Mouse (Mus musculus) neural tube, embryonic 12.5 days (tissue): ENCODE measurements around the gene Tacr2. TPM values are rescaled to one million over a fixed set of nuclear protein-coding genes. Genes with fewer than 3 reads are reported as not detected.

ENCODE experiments used
- ATAC-seq: fragments of 200-750 bp; cut with Nextera tagmentation; 2 replicates; pipeline ENCODE4 v1.8.0; 2017; ENCODE audit warnings: low read depth, mild to moderate bottlenecking, moderate TSS enrichment, moderate library complexity; ENCODE audit not compliant: low FRiP score
- H3K27ac ChIP-seq: fragments of 300-500 bp; sonication (generic); 2 replicates; pipeline ENCODE4 v1.5.1; 2016
- H3K27me3 ChIP-seq: fragments of 300-500 bp; sonication (generic); replicated peaks from 2 replicates; pipeline ENCODE4 v1.6.1; 2016; ENCODE audit warnings: mild to moderate bottlenecking
- H3K36me3 ChIP-seq: fragments of 300-500 bp; sonication (generic); 2 replicates; pipeline ENCODE4 v1.6.1; 2016; ENCODE audit warnings: mild to moderate bottlenecking
- H3K4me1 ChIP-seq: fragments of 300-500 bp; sonication (generic); 2 replicates; pipeline ENCODE4 v1.6.1; 2016
- H3K4me2 ChIP-seq: fragments of 300-500 bp; sonication (generic); replicated peaks from 2 replicates; pipeline ENCODE4 v1.6.1; 2016; ENCODE audit warnings: mild to moderate bottlenecking
- H3K4me3 ChIP-seq: fragments of 300-500 bp; sonication (generic); 2 replicates; pipeline ENCODE4 v1.5.1; 2016
- H3K9ac ChIP-seq: fragments of 300-500 bp; sonication (generic); 2 replicates; pipeline ENCODE4 v1.6.1; 2016; ENCODE audit warnings: mild to moderate bottlenecking
- H3K9me3 ChIP-seq: fragments of 300-500 bp; sonication (generic); 2 replicates; pipeline ENCODE4 v1.6.1; 2016; ENCODE audit warnings: mild to moderate bottlenecking
- WGBS: fragments of 180-500 bp; shearing (Covaris S2); methylation state at CpG from one replicate; pipeline ENCODE4 v1.1.7; 2016; 5-methylcytosine and 5-hydroxymethylcytosine counted together
- polyA plus RNA-seq: library from polyadenylated mRNA; unstranded; fragments of >200 nt; fragmentation: Nextera tagmentation; extraction: Ambion mirVana; gene quantifications from 2 replicates; pipeline ENCODE4 v1.2.1, GENCODE M21; 2016

Tacr2 gene
- polyA plus RNA-seq, 1 experiment from 2014 or later = not detected

DNA sequence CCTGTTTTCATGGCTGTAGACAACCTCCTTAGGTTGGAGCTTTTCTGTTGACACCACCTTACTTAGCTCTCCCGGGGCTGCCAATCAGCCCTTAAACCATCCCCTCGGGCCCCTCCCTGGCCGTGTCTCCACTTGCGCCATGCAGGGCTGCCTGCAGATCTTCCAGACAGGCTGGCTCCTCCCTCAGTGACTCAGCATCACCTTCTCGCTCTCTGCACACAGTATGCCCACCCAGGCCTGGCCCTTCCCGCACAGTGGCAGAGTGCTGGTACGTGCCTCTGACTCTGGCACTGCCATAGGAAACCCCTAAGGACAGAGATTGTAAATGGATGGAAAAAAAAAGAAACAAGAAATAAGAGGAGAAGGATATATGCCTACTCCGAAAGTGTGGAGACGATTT lies 30.5 kb downstream of the Tacr2 start:
- Histone ChIP-seq H3K9ac (no peak overlapping the region), H3K27me3 (no peaks in the 10 kb centered on the region), H3K4me3 (no peak overlapping the region), H3K27ac (no peak overlapping the region), H3K4me1 (no peaks in the 10 kb centered on the region), H3K4me2 (no peak overlapping the region), H3K9me3 (no peaks in the 10 kb centered on the region), H3K36me3 (peaks cover 51% of the 10 kb centered on the region)
- no peak for ATAC-seq
- 61% methylated on average over 9 of the region's 9 CpGs for WGBS

DNA sequence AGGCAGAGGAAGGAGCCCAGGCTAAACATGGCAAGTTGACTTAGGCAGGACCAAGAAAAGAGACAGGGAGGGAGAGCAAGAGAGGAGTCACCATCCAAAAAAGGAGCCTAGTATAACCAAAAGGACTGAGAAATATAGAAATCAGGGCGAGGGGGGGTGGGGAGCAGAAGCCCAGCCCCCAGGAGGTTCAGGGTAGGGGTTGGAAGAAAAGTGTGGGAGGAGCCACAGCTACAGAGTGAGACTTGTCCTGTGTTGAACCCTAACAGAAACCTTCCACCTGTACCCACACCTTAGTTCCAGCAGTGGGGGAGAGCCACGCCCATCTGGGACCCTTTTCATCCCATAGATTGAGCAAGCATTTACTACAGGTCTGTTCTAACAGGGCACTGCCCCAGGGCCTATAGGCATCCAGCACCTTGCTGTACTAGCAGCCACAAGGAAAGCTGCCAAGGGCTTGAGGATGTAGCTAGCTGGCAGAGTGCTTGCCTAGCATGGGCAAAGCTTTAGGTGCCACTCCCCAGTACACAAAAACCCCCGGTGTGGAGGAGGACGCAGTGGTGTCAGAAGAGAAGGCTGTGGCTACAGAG lies 31.1 kb downstream of the Tacr2 start:
- no peak overlapping the region for H3K4me2 ChIP-seq
- whole genome bisulfite sequencing = 74% methylated on average over 4 of the region's 4 CpGs
- H3K27me3 ChIP-seq = no peaks in the 10 kb centered on the region
- H3K36me3 ChIP-seq = peaks cover 51% of the 10 kb centered on the region
- no peak overlapping the region for H3K27ac ChIP-seq
- no peak for ATAC-seq
- H3K4me1 ChIP-seq = no peaks in the 10 kb centered on the region
- no peak overlapping the region for H3K9ac ChIP-seq
- no peaks in the 10 kb centered on the region for H3K9me3 ChIP-seq
- no peak overlapping the region for H3K4me3 ChIP-seq

DNA sequence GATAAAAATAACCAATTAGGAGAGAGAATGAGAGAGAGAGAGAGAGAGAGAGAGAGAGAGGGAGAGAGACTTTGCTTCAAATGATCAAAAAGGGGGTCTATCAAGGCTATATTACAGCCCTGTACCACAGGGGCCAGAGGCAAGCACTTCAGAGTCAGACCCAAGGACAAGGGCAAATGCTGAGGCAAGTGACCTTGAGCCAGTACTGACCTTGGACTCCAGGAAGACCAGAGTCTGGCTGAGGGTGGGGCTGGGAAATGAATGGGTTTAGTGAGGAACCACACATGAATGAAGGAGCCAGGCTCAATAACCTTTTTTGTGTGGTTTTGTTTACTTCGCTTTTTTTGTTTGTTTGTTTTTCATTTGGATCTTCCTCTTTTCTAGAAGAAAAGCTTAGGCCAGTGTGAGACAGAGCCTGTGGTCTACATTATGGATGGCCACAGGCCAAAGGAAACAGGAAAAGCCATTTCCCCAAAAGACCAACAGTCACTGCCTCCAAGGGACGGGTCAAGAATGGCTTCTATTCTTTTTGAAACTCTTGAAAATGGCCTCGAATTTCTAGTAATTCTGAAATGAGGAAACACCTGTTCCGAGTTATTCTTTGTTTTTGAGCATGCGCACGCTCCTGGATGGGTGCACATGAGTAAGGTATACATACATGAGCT lies 35.4 kb downstream of the Tacr2 start:
- H3K4me2 ChIP-seq = no peak overlapping the region
- 80% methylated on average over 6 of the region's 6 CpGs for WGBS
- no peak overlapping the region for H3K27ac ChIP-seq
- no peak overlapping the region for H3K4me3 ChIP-seq
- ATAC-seq = no peak
- no peaks in the 10 kb centered on the region for H3K9me3 ChIP-seq
- no peak overlapping the region for H3K9ac ChIP-seq
- H3K36me3 ChIP-seq = peaks cover 37% of the 10 kb centered on the region
- H3K4me1 ChIP-seq = no peaks in the 10 kb centered on the region
- no peaks in the 10 kb centered on the region for H3K27me3 ChIP-seq

DNA sequence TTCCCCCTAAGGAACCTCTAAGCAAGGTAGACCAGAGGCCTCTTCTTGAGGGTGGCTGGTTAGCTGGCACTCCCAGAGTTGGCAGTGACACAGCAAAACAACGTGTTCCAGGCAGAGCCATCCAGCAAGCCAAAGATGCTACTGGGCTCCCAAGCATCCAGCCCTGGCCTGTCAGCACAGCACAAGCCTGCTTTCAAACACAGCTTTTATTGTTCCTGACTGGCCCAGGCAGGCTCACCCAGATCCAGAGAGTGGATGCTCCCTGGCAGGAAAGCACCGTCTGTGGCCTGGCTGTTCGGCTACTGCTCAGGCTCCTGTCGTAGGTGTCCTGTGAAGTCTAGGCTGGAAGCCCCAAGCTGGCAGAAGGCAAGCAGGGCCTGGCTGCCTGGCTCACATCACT lies 41.9 kb downstream of the Tacr2 start:
- H3K27me3 ChIP-seq = no peaks in the 10 kb centered on the region
- no peaks in the 10 kb centered on the region for H3K4me1 ChIP-seq
- no peak overlapping the region for H3K9ac ChIP-seq
- H3K4me3 ChIP-seq = no peak overlapping the region
- no peaks in the 10 kb centered on the region for H3K9me3 ChIP-seq
- no peak overlapping the region for H3K27ac ChIP-seq
- peaks cover 17% of the 10 kb centered on the region for H3K36me3 ChIP-seq
- 89% methylated on average over 4 of the region's 4 CpGs for WGBS
- ATAC-seq = no peak
- H3K4me2 ChIP-seq = no peak overlapping the region

DNA sequence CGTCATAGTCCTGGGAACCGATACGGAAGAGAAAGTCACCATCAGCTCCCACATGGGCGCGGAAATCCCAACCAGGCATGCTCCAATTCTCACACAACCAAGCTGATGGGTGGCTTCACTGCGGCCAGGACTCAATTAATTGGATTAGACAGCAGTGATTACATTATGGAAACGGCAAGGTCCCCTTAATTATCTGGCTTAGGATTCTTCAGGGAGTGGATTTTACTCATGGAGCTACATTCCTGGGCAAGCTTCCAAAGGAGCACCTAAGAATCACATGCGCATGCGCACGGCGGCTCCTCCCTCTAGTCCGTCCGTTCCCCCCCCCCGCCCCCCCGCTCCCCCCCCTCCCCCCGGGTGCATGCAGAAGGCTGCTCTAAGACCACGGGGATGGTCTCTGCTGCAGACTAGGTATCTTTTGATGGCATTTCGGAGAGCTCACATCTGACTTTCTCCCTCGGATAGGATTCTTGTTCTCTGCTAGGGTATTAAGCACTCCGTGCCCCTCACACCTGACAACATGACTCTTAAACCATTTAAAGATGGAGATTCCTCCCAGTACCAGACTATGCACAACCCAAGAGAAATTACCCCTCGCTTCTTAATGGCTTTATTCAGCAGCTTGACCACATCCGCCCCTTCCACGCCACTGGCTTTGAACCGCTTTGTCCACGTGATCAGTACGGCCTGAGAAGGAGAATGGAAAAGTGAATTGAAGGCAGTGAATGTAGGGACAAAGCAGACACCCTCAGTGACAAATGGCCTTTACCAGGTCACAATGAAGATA lies 44.0 kb downstream of the Tacr2 start:
- ATAC-seq = no peak

DNA sequence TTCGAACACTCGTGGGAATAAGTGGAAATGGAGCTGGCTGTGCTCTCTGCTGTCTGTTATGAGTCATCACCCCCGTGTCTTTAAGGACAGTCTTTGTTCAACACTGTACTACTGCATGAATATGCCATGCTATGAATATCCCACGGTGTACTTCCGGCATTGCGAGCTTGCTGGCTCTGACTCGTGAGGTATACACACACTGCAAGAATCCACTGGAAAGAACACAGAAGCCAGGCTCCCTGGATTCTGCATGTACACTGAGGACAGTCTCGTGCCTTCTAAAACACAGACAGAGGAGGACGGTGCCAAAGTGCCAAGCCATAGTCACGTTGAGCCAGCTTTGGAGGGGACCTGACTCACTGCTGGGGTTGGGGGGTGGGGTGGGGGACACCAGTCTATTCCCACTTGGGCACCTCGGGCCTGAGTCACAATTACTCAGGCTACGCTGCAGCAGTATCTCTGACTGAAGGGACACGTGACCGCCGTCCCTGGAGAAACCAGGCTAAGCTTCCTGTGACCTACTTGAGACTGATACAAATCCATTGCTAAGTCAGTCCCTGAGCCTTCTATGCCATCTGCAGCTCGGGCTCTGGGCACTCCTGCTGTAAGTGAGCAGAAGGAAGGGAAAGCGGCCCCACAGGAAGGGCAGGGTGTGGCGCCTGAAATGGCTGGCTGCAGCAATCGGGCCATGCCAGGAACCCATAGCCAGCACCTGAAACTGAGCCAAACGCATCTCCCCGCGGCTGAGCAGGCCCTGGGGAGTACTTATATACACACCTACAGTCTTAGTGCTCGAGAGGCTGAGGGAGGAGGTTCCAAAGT lies 48.0 kb downstream of the Tacr2 start:
- Histone ChIP-seq H3K27ac (no peak overlapping the region), H3K9me3 (no peaks in the 10 kb centered on the region), H3K4me2 (no peak overlapping the region), H3K9ac (no peak overlapping the region), H3K4me1 (no peaks in the 10 kb centered on the region), H3K36me3 (peaks cover 8% of the 10 kb centered on the region), H3K4me3 (no peak overlapping the region), H3K27me3 (no peaks in the 10 kb centered on the region)
- no peak for ATAC-seq
- WGBS = 89% methylated on average over 23 of the region's 23 CpGs

More for the DNA sequence above, 44.0 kb downstream of the Tacr2 start:
- Histone ChIP-seq H3K4me1 (no peaks in the 10 kb centered on the region), H3K27ac (no peak overlapping the region), H3K9me3 (no peaks in the 10 kb centered on the region), H3K9ac (no peak overlapping the region), H3K27me3 (no peaks in the 10 kb centered on the region), H3K4me3 (no peak overlapping the region), H3K36me3 (peaks cover 13% of the 10 kb centered on the region; the same call in 1 of the 2 replicates), H3K4me2 (peak overlapping the region; percentile 39)
- 55% methylated on average over 22 of the region's 26 CpGs for WGBS

DNA sequence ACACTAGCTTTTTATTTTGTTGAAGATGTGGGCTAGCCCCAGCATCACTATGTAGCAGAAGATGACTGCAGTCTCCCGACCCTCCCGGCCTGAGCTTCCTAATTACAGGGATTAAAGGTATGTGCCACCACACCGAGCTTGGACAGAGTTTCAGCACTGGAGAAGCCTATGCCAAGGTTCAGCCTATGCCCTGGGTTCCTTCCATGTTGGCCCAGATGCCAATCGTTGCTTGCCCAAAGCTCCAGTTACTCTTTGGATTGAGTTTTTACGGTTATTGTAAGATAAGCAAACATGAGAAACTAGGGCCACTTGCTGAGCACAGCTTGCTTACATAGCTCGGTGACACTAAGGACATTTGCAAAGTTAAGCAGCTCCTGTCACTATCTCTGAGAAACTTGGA lies 52.9 kb downstream of the Tacr2 start:
- no peaks in the 10 kb centered on the region for H3K4me1 ChIP-seq
- no peaks in the 10 kb centered on the region for H3K27me3 ChIP-seq
- H3K9me3 ChIP-seq = no peaks in the 10 kb centered on the region
- no peak overlapping the region for H3K4me2 ChIP-seq
- H3K9ac ChIP-seq = no peak overlapping the region
- WGBS = 87% methylated on average over 6 of the region's 6 CpGs
- H3K4me3 ChIP-seq = no peak overlapping the region
- no peak overlapping the region for H3K27ac ChIP-seq
- ATAC-seq = no peak
- peaks cover 5% of the 10 kb centered on the region; the same call in 1 of the 2 replicates for H3K36me3 ChIP-seq

DNA sequence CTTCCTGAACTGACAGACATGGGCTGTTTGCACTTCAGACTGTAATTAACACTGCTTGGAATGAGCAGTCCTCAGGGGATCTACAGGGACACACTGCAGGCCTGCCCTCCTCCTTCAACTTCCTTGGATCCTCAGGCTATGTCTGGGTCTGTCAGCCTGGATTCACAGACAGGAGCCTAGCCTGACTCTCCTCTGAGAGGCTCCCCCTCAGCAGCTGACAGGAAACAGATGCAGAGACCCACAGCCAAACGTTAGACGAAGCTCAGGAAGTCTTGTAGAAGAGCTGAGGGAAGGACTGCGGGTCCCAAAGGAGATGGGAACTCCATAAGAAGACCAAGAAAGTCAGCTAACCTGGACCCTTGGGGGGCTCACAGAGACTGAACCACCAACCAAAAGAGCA lies 54.2 kb downstream of the Tacr2 start:
- Histone ChIP-seq H3K9ac (no peak overlapping the region), H3K4me3 (no peak overlapping the region), H3K4me1 (no peaks in the 10 kb centered on the region), H3K9me3 (no peaks in the 10 kb centered on the region), H3K4me2 (no peak overlapping the region), H3K27ac (no peak overlapping the region), H3K27me3 (no peaks in the 10 kb centered on the region), H3K36me3 (peaks cover 5% of the 10 kb centered on the region; the same call in 1 of the 2 replicates)
- 58% methylated on average over 3 of the region's 3 CpGs for WGBS
- ATAC-seq = no peak

DNA sequence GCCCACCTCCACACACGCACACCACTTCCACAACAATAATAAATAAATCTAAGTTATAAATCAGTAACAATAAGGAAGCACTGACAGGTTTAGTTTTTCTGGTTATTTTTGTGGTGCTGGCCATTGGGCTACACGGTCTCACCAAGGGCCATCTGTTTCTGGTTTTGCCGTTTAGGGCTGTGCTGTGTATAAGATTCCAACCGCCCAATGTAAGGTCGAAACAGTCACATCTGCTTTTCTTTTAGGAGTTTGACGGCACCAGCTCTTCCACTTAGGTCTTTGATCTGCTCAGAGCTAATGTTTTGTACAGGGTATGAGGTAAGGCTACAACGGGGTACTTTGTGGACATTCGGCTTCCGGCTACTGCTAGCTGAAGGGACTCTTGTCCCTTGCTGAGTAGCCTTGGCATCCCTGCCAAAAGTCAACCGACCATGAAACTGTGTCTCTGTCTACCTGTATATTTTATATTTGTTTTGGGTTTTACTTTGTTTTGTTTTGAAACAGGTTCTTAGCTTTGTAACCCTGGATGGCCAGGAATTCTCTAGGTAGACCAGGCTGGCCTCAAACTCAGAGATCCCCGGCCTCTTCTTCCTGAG lies 56.8 kb downstream of the Tacr2 start:
- Histone ChIP-seq H3K9ac (no peak overlapping the region), H3K27ac (no peak overlapping the region), H3K4me2 (no peak overlapping the region), H3K36me3 (peaks cover 3% of the 10 kb centered on the region; the same call in 1 of the 2 replicates), H3K4me1 (0 out of 2 replicates have a peak, but pooled peaks cover 3% of the 10 kb centered on the region), H3K4me3 (no peak overlapping the region), H3K9me3 (no peaks in the 10 kb centered on the region), H3K27me3 (no peaks in the 10 kb centered on the region)
- WGBS = 86% methylated on average over 11 of the region's 11 CpGs
- ATAC-seq = no peak

DNA sequence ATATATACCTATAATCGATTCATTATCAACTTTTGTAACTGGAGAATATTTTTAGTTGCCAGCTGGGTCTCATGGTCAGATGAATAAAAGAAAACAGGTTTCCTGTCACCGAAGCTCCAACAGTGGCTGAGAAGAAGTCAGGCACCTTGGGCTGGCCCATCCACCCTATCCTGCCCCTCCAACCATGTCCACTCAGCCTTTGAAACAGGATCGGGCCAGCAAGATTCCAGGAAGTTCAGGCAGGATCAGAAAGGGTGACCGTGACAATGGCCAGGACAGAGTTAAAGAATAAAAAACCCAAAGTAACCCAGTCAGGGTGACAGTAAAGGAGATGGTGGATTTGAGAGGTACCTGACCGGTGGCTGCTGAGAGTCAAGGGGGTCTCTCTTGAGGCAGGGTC lies 57.4 kb downstream of the Tacr2 start:
- Histone ChIP-seq H3K9me3 (no peaks in the 10 kb centered on the region), H3K9ac (no peak overlapping the region), H3K27ac (no peak overlapping the region), H3K36me3 (no peaks in the 10 kb centered on the region), H3K4me3 (no peak overlapping the region), H3K27me3 (no peaks in the 10 kb centered on the region), H3K4me1 (0 out of 2 replicates have a peak, but pooled peaks cover 3% of the 10 kb centered on the region), H3K4me2 (no peak overlapping the region)
- WGBS = 85% methylated on average over 5 of the region's 5 CpGs
- ATAC-seq = no peak

DNA sequence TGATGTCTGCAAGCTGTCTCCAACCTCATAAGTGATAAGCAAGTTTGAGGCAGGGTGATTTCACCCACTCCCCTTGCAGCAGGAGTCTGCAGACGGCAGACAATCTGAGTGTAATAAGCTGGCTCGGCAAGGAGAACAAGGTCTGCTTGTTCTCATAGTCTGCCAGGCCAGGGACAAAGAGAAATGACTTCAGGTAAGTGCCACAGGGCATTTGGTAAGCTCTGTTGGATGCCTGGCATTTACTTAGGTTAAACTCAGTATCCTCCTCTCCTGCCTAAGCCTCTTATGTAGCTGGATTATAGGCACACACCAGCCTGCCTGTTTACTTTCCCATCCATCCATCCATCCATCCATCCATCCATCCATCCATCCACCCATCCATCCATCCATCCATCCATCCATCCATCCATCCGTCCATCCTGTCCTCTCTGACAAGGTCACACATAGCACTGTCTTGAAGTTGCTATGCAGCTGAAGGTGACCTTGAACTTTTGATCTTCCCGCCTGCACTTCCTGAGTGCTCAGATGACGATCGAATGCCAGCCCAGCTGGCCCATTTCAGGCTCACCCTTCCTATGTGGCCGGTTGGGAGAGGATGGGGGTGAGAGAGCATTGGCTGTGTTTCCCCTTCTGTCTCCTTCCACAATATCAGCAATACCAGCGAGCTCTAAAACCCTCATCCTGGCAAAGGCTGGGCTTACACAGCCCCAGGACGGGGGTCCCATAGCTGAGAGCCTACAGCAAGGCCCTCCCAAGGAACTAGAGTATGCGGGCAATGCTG lies 58.2 kb downstream of the Tacr2 start:
- ATAC-seq = no peak
- Histone ChIP-seq H3K9me3 (no peaks in the 10 kb centered on the region), H3K4me3 (no peak overlapping the region), H3K9ac (no peak overlapping the region), H3K36me3 (no peaks in the 10 kb centered on the region), H3K27ac (no peak overlapping the region), H3K4me1 (0 out of 2 replicates have a peak, but pooled peaks cover 3% of the 10 kb centered on the region), H3K4me2 (no peak overlapping the region), H3K27me3 (no peaks in the 10 kb centered on the region)
- 83% methylated on average over 10 of the region's 10 CpGs for WGBS
